Mouse (Mus musculus) forebrain, embryonic 13.5 days (tissue): Measurements from ENCODE around the gene Efna3. TPM values are rescaled to one million over a fixed set of nuclear protein-coding genes. Genes with fewer than 3 reads are reported as not detected.

Source experiments
- ATAC-seq: fragments of 200-750 bp; cut with Nextera tagmentation; 2 replicates; pipeline ENCODE4 v1.8.0; 2017
- H3K27ac ChIP-seq: fragments of 300-500 bp; sonication (generic); 2 replicates; pipeline ENCODE4 v1.5.1; 2015; ENCODE audit warnings: inconsistent platforms, mild to moderate bottlenecking, moderate library complexity
- H3K27me3 ChIP-seq: fragments of 300-500 bp; sonication (generic); 2 replicates; pipeline ENCODE4 v1.6.1; 2015; ENCODE audit warnings: mild to moderate bottlenecking, inconsistent platforms
- H3K36me3 ChIP-seq: fragments of 300-500 bp; sonication (generic); 2 replicates; pipeline ENCODE4 v1.6.1; 2015; ENCODE audit warnings: mild to moderate bottlenecking, inconsistent platforms; ENCODE audit not compliant: poor library complexity, severe bottlenecking
- H3K4me1 ChIP-seq: fragments of 300-500 bp; sonication (generic); 2 replicates; pipeline ENCODE4 v1.6.1; 2015; ENCODE audit warnings: inconsistent platforms
- H3K4me2 ChIP-seq: fragments of 300-500 bp; sonication (generic); 2 replicates; pipeline ENCODE4 v1.6.1; 2015; ENCODE audit warnings: inconsistent platforms, mild to moderate bottlenecking, moderate library complexity
- H3K4me3 ChIP-seq: fragments of 300-500 bp; sonication (generic); 2 replicates; pipeline ENCODE4 v1.5.1; 2015; ENCODE audit warnings: mild to moderate bottlenecking, inconsistent platforms
- H3K9ac ChIP-seq: fragments of 300-500 bp; sonication (generic); 2 replicates; pipeline ENCODE4 v1.6.1; 2015; ENCODE audit warnings: mild to moderate bottlenecking, inconsistent platforms
- H3K9me3 ChIP-seq: fragments of 300-500 bp; sonication (generic); replicated peaks from 2 replicates; pipeline ENCODE4 v1.6.1; 2016; ENCODE audit warnings: inconsistent platforms
- WGBS: fragments of 180-500 bp; shearing (Covaris S2); methylation state at CpG from one replicate; pipeline ENCODE4 v1.1.7; 2015; 5-methylcytosine and 5-hydroxymethylcytosine counted together
- polyA plus RNA-seq: library from polyadenylated mRNA; unstranded; fragments of >200 nt; fragmentation: Nextera tagmentation; extraction: Ambion mirVana; gene quantifications from 2 replicates; pipeline ENCODE4 v1.2.1, GENCODE M21; 2015

Efna3 gene
- polyA plus RNA-seq, 1 experiment from 2014 or later: 18.7 TPM

DNA sequence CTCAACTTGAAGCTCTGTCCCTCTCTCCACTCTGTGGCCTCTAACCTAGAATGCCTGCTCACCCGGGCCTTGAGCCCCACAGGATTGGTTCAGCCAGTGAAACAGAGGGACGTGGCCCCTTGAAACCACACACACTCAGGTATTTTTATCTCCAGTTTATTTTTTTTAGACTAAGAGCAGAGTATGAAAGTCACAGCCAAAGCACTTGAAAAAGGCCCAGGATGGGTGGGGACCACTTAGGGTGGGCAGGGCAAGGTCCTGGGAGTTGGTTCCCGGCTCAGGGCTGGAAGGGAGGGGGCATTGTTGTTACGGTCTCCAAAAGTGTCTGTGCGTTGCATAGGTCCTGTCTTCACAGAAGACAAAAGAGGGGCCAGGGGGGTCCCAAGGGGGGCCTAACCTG, 8.4 kb downstream of the Efna3 start:
- no peak overlapping the region for H3K27ac ChIP-seq
- H3K36me3 ChIP-seq: no peaks in the 10 kb centered on the region
- no peak overlapping the region for H3K9ac ChIP-seq
- H3K4me3 ChIP-seq: no peak overlapping the region
- no peak overlapping the region for H3K4me2 ChIP-seq
- ATAC-seq: no peak
- peaks cover 32% of the 10 kb centered on the region for H3K27me3 ChIP-seq
- WGBS: 66% methylated on average over 5 of the region's 5 CpGs
- H3K9me3 ChIP-seq: no peaks in the 10 kb centered on the region
- H3K4me1 ChIP-seq: peaks cover 40% of the 10 kb centered on the region

DNA sequence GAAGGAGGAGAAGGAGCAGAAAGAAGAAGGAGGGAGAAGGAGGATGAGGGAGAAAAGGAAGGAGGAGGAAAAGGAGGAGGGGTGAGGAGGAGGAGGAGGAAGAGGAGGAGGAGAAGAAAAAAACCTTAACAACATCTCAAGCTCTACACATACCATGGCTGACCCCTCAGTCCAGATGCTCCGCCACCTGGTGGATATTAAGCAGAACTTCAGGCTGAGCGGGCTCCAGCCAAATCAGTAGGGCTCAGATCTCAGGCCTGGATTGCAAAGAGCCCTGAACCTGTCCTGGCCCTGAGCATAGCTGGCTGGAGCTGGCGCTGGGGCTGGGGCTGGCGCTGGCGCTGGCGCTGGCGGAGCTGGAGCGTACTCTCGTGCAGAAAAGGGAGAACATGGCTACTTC, 14.7 kb downstream of the Efna3 start:
- Histone ChIP-seq H3K9ac (no peak overlapping the region), H3K4me1 (no peaks in the 10 kb centered on the region), H3K27ac (no peak overlapping the region), H3K9me3 (no peaks in the 10 kb centered on the region), H3K27me3 (no peaks in the 10 kb centered on the region; the same call in 1 of the 2 replicates), H3K36me3 (no peaks in the 10 kb centered on the region), H3K4me2 (no peak overlapping the region), H3K4me3 (no peak overlapping the region)
- peak; percentile 83; the same call in 1 of the 2 replicates for ATAC-seq
- 3% methylated on average over 9 of the region's 9 CpGs for whole genome bisulfite sequencing

GRCm38 (mm10) chr3:89305551-89306325, 17.0 kb downstream of the Efna3 start:
- Histone ChIP-seq H3K4me1 (no peaks in the 10 kb centered on the region), H3K9ac (no peak overlapping the region), H3K4me3 (no peak overlapping the region), H3K36me3 (no peaks in the 10 kb centered on the region), H3K27me3 (no peaks in the 10 kb centered on the region), H3K9me3 (no peaks in the 10 kb centered on the region), H3K27ac (no peak overlapping the region), H3K4me2 (no peak overlapping the region)
- WGBS: 78% methylated on average over 8 of the region's 8 CpGs
- no peak for ATAC-seq

DNA sequence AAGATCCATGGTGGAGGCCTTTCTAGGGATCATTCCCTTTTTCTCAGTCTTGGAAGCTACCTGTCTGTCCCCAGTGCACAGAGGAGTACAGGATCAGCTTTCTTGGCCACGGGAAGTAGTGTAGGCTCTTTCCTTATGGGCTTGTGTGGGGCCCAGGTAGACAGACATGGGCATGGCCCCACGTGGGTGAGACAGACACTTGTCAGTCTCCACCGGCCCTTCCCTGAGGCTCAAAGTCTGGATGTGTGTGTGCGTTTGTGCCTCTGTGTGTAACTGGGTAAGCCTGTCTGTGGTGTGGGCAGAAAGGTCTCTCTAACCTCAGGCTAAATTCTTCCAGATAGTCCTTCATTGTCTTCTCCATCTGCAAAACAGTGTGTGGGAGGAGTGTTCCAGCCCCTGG, 17.7 kb downstream of the Efna3 start:
- Histone ChIP-seq H3K27ac (no peak overlapping the region), H3K9ac (no peak overlapping the region), H3K4me1 (0 out of 2 replicates have a peak, but pooled peaks cover under 1% of the 10 kb centered on the region), H3K4me2 (no peak overlapping the region), H3K27me3 (peaks cover 4% of the 10 kb centered on the region; the same call in 1 of the 2 replicates), H3K36me3 (no peaks in the 10 kb centered on the region), H3K4me3 (no peak overlapping the region), H3K9me3 (no peaks in the 10 kb centered on the region)
- WGBS: 68% methylated on average over 4 of the region's 4 CpGs
- ATAC-seq: no peak

DNA sequence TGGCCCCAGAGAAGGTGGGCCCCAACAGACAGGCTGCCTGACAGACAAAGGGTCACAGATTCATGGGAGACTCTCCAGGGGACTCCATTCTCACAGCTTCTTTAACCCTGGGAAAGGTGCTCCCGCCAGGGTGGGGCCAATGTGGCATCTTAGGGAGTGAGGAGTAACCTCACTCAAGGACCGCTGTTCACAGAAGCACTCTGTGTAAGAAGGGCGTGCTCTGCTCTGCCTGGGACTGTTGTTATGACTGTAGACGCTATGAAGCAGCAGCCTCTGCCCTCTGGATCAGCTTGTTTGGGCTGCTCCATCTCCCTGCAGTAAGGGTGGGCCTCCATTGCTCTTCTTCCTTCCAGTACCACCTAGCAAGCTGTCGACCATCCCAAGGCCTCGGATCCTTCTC, 18.3 kb downstream of the Efna3 start:
- ATAC-seq: no peak
- Histone ChIP-seq H3K9me3 (no peaks in the 10 kb centered on the region), H3K4me2 (no peak overlapping the region), H3K4me1 (peaks cover 7% of the 10 kb centered on the region; the same call in 1 of the 2 replicates), H3K9ac (no peak overlapping the region), H3K27me3 (peaks cover 7% of the 10 kb centered on the region), H3K27ac (no peak overlapping the region), H3K4me3 (no peak overlapping the region), H3K36me3 (no peaks in the 10 kb centered on the region)
- 69% methylated on average over 6 of the region's 6 CpGs for WGBS

GRCm38 (mm10) chr3:89300514-89300913, 22.3 kb downstream of the Efna3 start:
- 59% methylated on average over 2 of the region's 2 CpGs for WGBS
- H3K27me3 ChIP-seq: peaks cover 16% of the 10 kb centered on the region
- H3K9me3 ChIP-seq: no peaks in the 10 kb centered on the region
- H3K4me2 ChIP-seq: no peak overlapping the region
- H3K27ac ChIP-seq: no peak overlapping the region
- H3K9ac ChIP-seq: no peak overlapping the region
- ATAC-seq: no peak
- no peak overlapping the region for H3K4me3 ChIP-seq
- H3K36me3 ChIP-seq: no peaks in the 10 kb centered on the region
- peaks cover 8% of the 10 kb centered on the region; the same call in 1 of the 2 replicates for H3K4me1 ChIP-seq

- no peak overlapping the region for H3K27ac ChIP-seq
- no peaks in the 10 kb centered on the region for H3K9me3 ChIP-seq
- no peak overlapping the region for H3K4me3 ChIP-seq
- H3K27me3 ChIP-seq: peaks cover 16% of the 10 kb centered on the region
- 66% methylated on average over 1 of the region's 1 CpGs for WGBS
- H3K9ac ChIP-seq: no peak overlapping the region
- H3K4me2 ChIP-seq: peak overlapping the region; percentile 51
- no peak for ATAC-seq
- H3K4me1 ChIP-seq: peaks cover 8% of the 10 kb centered on the region; the same call in 1 of the 2 replicates
- no peaks in the 10 kb centered on the region for H3K36me3 ChIP-seq
Observed at GRCm38 (mm10) chr3:89300071-89300470, 22.7 kb downstream of the Efna3 start.

GRCm38 (mm10) chr3:89299499-89299898, 23.3 kb downstream of the Efna3 start:
- peak overlapping the region; percentile 50 for H3K9ac ChIP-seq
- WGBS: 5% methylated on average over 14 of the region's 14 CpGs

DNA sequence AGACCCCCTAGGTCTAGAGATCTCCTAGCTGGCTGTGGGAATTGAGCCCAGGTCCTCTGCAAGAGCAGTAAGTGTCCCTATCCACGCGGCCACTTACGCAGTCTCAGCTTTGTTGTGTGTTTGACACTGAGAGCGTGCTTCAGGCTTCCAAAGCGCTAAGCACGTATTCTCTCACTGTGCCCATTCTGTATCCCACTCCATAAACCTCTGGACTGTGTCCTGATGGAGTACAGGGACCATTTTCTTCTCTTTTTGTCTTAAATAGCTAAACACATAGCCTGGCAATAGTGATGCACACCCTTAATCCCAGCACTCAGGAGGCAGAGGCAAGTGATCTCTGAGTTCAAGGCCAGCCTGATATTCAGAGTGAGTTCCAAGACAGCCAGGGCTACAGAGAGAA, 23.9 kb downstream of the Efna3 start:
- Histone ChIP-seq H3K4me3 (no peak overlapping the region), H3K4me1 (peaks cover 8% of the 10 kb centered on the region; the same call in 1 of the 2 replicates), H3K27me3 (peaks cover 16% of the 10 kb centered on the region), H3K9me3 (no peaks in the 10 kb centered on the region), H3K27ac (no peak overlapping the region), H3K4me2 (no peak overlapping the region), H3K9ac (no peak overlapping the region), H3K36me3 (no peaks in the 10 kb centered on the region)
- 76% methylated on average over 6 of the region's 6 CpGs for WGBS
- no peak for ATAC-seq

More at GRCm38 (mm10) chr3:89299499-89299898, 23.3 kb downstream of the Efna3 start:
- Histone ChIP-seq H3K9me3 (no peaks in the 10 kb centered on the region), H3K27ac (no peak overlapping the region), H3K4me3 (peak overlapping the region; percentile 23), H3K4me1 (peaks cover 8% of the 10 kb centered on the region; the same call in 1 of the 2 replicates), H3K4me2 (peak overlapping the region; percentile 51), H3K36me3 (no peaks in the 10 kb centered on the region), H3K27me3 (peaks cover 16% of the 10 kb centered on the region)
- no peak for ATAC-seq

DNA sequence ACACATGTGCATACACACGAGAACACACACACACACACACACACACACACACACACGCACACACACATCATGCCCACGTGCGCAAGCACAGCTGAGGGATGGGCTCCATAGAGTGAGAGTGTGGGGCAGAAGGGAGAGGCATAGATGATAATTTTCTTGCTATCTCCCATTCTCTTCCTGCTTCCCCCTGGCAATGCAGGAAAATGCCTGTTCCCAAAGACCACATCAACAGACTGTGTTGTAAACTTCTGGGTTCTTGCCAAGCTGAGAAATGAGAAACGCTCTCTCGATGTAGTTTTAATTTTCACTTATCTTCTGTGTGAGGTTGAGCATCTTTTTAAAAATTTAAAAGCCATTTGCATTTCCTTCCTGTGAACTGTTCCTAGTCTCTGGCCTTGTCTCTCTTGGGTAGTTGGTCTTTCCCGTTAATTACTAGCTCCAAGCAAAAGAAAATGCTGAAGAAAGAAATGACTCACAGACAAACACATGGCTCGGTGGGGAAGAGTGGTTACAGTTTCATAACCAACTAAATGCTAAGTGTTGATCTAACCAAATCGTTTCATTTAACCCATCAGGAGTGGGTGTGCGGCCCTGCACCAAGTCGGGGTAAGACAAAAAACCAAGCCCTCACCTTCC, 25.9 kb downstream of the Efna3 start:
- Histone ChIP-seq H3K4me1 (peaks cover 8% of the 10 kb centered on the region; the same call in 1 of the 2 replicates), H3K9ac (no peak overlapping the region), H3K27ac (no peak overlapping the region), H3K36me3 (no peaks in the 10 kb centered on the region), H3K4me2 (no peak overlapping the region), H3K27me3 (peaks cover 16% of the 10 kb centered on the region), H3K9me3 (no peaks in the 10 kb centered on the region), H3K4me3 (no peak overlapping the region)
- no peak for ATAC-seq
- WGBS: 84% methylated on average over 11 of the region's 11 CpGs

- Histone ChIP-seq H3K9me3 (no peaks in the 10 kb centered on the region), H3K27me3 (peaks cover 16% of the 10 kb centered on the region), H3K36me3 (no peaks in the 10 kb centered on the region), H3K4me3 (no peak overlapping the region), H3K9ac (no peak overlapping the region), H3K27ac (no peak overlapping the region), H3K4me2 (no peak overlapping the region), H3K4me1 (peaks cover 8% of the 10 kb centered on the region; the same call in 1 of the 2 replicates)
- 84% methylated on average over 8 of the region's 8 CpGs for WGBS
- no peak for ATAC-seq
Observed at GRCm38 (mm10) chr3:89295685-89296230, 27.0 kb downstream of the Efna3 start.

DNA sequence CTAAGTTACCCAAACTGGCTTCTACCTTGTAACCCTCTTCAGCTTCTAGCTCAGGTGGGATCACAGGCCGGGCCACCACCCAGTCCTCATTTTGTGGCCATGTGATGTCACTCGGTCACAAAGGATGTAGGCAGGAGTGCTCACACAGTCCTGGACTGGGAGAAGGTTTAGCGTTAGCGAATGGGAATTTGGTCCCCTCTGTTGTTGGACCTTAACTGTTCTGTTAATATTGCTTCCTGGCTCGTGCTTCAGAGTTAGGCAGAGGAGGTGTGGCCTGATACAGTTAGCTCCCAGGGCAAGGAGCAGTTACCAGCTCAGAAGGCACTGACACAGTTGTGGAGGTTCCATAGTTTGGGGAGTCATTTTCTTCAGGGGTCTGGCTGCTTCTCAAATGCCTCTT, 28.6 kb downstream of the Efna3 start:
- no peak overlapping the region for H3K4me2 ChIP-seq
- H3K9ac ChIP-seq: no peak overlapping the region
- no peak overlapping the region for H3K27ac ChIP-seq
- ATAC-seq: no peak
- peaks cover 6% of the 10 kb centered on the region for H3K27me3 ChIP-seq
- no peaks in the 10 kb centered on the region for H3K9me3 ChIP-seq
- no peaks in the 10 kb centered on the region for H3K36me3 ChIP-seq
- no peak overlapping the region for H3K4me3 ChIP-seq
- no peaks in the 10 kb centered on the region for H3K4me1 ChIP-seq
- 77% methylated on average over 5 of the region's 5 CpGs for WGBS
